Mouse (Mus musculus) E14TG2a.4 (cell line): ENCODE results near the gene Gm1043.

Experiments
- CTCF ChIP-seq: conservative IDR thresholded peaks from 2 replicates; pipeline ENCODE4 v1.5.1; 2014; ENCODE audit warnings: low read length
- NANOG ChIP-seq: IDR thresholded peaks from 2 replicates; pipeline ENCODE4 v1.6.1; 2014; ENCODE audit warnings: borderline replicate concordance, low read length, mixed read lengths

GRCm38 (mm10) chr5:37228894-37229293, 143.7 kb downstream of the Gm1043 start:
- TF ChIP-seq CTCF (no peak), NANOG (no peak)
